Mouse (Mus musculus) cortical plate, adult 2 months (tissue): ENCODE results near the gene Gm37240. TPM values are rescaled to one million over a fixed set of nuclear protein-coding genes. Genes with fewer than 3 reads are reported as not detected.
A peak's percentile ranks its signal among the peaks of the same experiment; 100 is the strongest.

ENCODE experiments used
- H3K27ac ChIP-seq: fragments of 200-500 bp; 2 replicates; pipeline ENCODE4 v1.5.1; 2012; ENCODE audit warnings: low read length, control low read depth, inconsistent platforms; ENCODE audit not compliant: insufficient read depth
- H3K4me1 ChIP-seq: fragments of 200-500 bp; 2 replicates; pipeline ENCODE4 v1.6.1; 2011; ENCODE audit warnings: low read length; ENCODE audit not compliant: control insufficient read depth, insufficient read depth
- H3K4me3 ChIP-seq: fragments of 200-500 bp; 2 replicates; pipeline ENCODE4 v1.5.1; 2011; ENCODE audit warnings: mild to moderate bottlenecking, low read length, control low read depth; ENCODE audit not compliant: insufficient read depth
- CTCF ChIP-seq: fragments of 200-500 bp; IDR thresholded peaks from 2 replicates; pipeline ENCODE4 v1.5.1; 2011; ENCODE audit warnings: mild to moderate bottlenecking, control low read depth, low read length; ENCODE audit not compliant: insufficient read depth; ENCODE audit errors: extremely low read depth
- POLR2A ChIP-seq: fragments of 200-500 bp; IDR thresholded peaks from 2 replicates; pipeline ENCODE4 v1.6.1; 2011; ENCODE audit warnings: mild to moderate bottlenecking, low read length, control low read depth; ENCODE audit not compliant: insufficient read depth; ENCODE audit errors: extremely low read depth
- polyA plus RNA-seq: library from polyadenylated mRNA; depleted of rRNA; stranded (reverse); fragments of >200 nt; gene quantifications from 2 replicates; pipeline ENCODE4 v1.2.3, GENCODE M21; 2012

The Gm37240 gene
- polyA plus RNA-seq, 1 experiment = 0.81 TPM

- TF ChIP-seq CTCF (no peak), POLR2A (no peak)
- Histone ChIP-seq H3K4me1 (0 out of 2 replicates have a peak, but pooled peaks cover 1% of the 10 kb centered on the region), H3K4me3 (no peak overlapping the region), H3K27ac (no peak overlapping the region)
These were observed 285.4 kb downstream of the Gm37240 start for GRCm38 (mm10) chr3:85601841-85602305.

GRCm38 (mm10) chr3:85599526-85599925 lies 287.8 kb downstream of the Gm37240 start:
- 0 out of 2 replicates have a peak, but pooled peaks cover 1% of the 10 kb centered on the region for H3K4me1 ChIP-seq
- H3K27ac ChIP-seq = no peak overlapping the region
- no peak for TF ChIP-seq POLR2A
- TF ChIP-seq CTCF = no peak
- H3K4me3 ChIP-seq = no peak overlapping the region

- H3K27ac ChIP-seq = no peak overlapping the region
- TF ChIP-seq POLR2A = no peak
- TF ChIP-seq CTCF = no peak
- no peak overlapping the region for H3K4me3 ChIP-seq
These were observed 292.9 kb downstream of the Gm37240 start for GRCm38 (mm10) chr3:85594452-85594851.

GRCm38 (mm10) chr3:85592640-85593252 lies 294.6 kb downstream of the Gm37240 start:
- Histone ChIP-seq H3K4me3 (no peak overlapping the region), H3K4me1 (no peaks in the 10 kb centered on the region; the same call in 1 of the 2 replicates), H3K27ac (no peak overlapping the region)
- TF ChIP-seq CTCF (no peak), POLR2A (no peak)

More at GRCm38 (mm10) chr3:85594452-85594851, 292.9 kb downstream of the Gm37240 start:
- H3K4me1 ChIP-seq = peaks cover 1% of the 10 kb centered on the region; the same call in 1 of the 2 replicates

- Histone ChIP-seq H3K27ac (no peak overlapping the region), H3K4me3 (no peak overlapping the region)
- no peak for TF ChIP-seq CTCF
- no peak for TF ChIP-seq POLR2A
These were observed 295.3 kb downstream of the Gm37240 start for GRCm38 (mm10) chr3:85592067-85592466.

GRCm38 (mm10) chr3:85590090-85590754 lies 297.1 kb downstream of the Gm37240 start:
- no peak overlapping the region for H3K4me3 ChIP-seq
- peak overlapping the region; percentile 60; the same call in 1 of the 2 replicates for H3K27ac ChIP-seq
- TF ChIP-seq CTCF (no peak), POLR2A (no peak)
- H3K4me1 ChIP-seq = no peaks in the 10 kb centered on the region; the same call in 1 of the 2 replicates

More at GRCm38 (mm10) chr3:85592067-85592466, 295.3 kb downstream of the Gm37240 start:
- H3K4me1 ChIP-seq = no peaks in the 10 kb centered on the region; the same call in 1 of the 2 replicates

GRCm38 (mm10) chr3:85588701-85589100 lies 298.6 kb downstream of the Gm37240 start:
- no peak overlapping the region for H3K27ac ChIP-seq
- H3K4me1 ChIP-seq = peaks cover 4% of the 10 kb centered on the region
- no peak overlapping the region for H3K4me3 ChIP-seq
- no peak for TF ChIP-seq POLR2A
- no peak for TF ChIP-seq CTCF

GRCm38 (mm10) chr3:85584966-85585365 lies 302.4 kb downstream of the Gm37240 start:
- Histone ChIP-seq H3K4me1 (peaks cover 10% of the 10 kb centered on the region), H3K27ac (no peak overlapping the region), H3K4me3 (no peak overlapping the region)
- TF ChIP-seq CTCF (no peak), POLR2A (no peak)

GRCm38 (mm10) chr3:85583194-85583593 lies 304.1 kb downstream of the Gm37240 start:
- peaks cover 10% of the 10 kb centered on the region for H3K4me1 ChIP-seq
- no peak for TF ChIP-seq POLR2A
- TF ChIP-seq CTCF = no peak
- H3K4me3 ChIP-seq = no peak overlapping the region
- no peak overlapping the region for H3K27ac ChIP-seq
